Mouse (Mus musculus) ES-Bruce4 (cell line): ENCODE measurements around the gene Gm8765. TPM values are rescaled to one million over a fixed set of nuclear protein-coding genes. Genes with fewer than 3 reads are reported as not detected.
"Not testable (repeated sequence)": the region's sequence is repeated elsewhere in the genome, so short reads cannot be mapped to it uniquely, and the experiment has no call there.

Experiments used
- H3K27ac ChIP-seq: 2 replicates; pipeline ENCODE4 v1.5.1; 2012; ENCODE audit warnings: low read length, inconsistent platforms; ENCODE audit not compliant: insufficient read depth
- H3K27me3 ChIP-seq: 2 replicates; pipeline ENCODE4 v1.6.1; 2012; ENCODE audit warnings: mild to moderate bottlenecking, low read length, inconsistent platforms; ENCODE audit not compliant: control insufficient read depth, poor library complexity, insufficient read depth, severe bottlenecking
- H3K36me3 ChIP-seq: 2 replicates; pipeline ENCODE4 v1.6.1; 2012; ENCODE audit warnings: inconsistent platforms, mild to moderate bottlenecking, low read length, moderate library complexity; ENCODE audit not compliant: control insufficient read depth, poor library complexity, insufficient read depth, severe bottlenecking
- H3K4me1 ChIP-seq: one replicate; pipeline ENCODE4 v1.8.1; 2011; ENCODE audit warnings: low read length; ENCODE audit not compliant: control insufficient read depth, insufficient read depth
- H3K4me3 ChIP-seq: 2 replicates; pipeline ENCODE4 v1.5.1; 2011; ENCODE audit warnings: low read depth, mild to moderate bottlenecking, low read length
- H3K9ac ChIP-seq: 2 replicates; pipeline ENCODE4 v1.6.1; 2012; ENCODE audit warnings: low read depth, mild to moderate bottlenecking, inconsistent platforms; ENCODE audit not compliant: poor library complexity, severe bottlenecking
- H3K9me3 ChIP-seq: replicated peaks from 2 replicates; pipeline ENCODE4 v1.6.1; 2012; ENCODE audit warnings: mild to moderate bottlenecking, low read length, inconsistent platforms; ENCODE audit not compliant: control insufficient read depth, poor library complexity, insufficient read depth, severe bottlenecking
- CTCF ChIP-seq: IDR thresholded peaks from one replicate; pipeline ENCODE4 v1.8.1; 2011; ENCODE audit warnings: low read depth, low read length
- EP300 ChIP-seq: IDR thresholded peaks from 2 replicates; pipeline ENCODE4 v1.6.1; 2011; ENCODE audit warnings: low read depth, low read length; ENCODE audit not compliant: insufficient read depth
- POLR2A ChIP-seq: IDR thresholded peaks from one replicate; pipeline ENCODE4 v1.8.1; 2011; ENCODE audit warnings: low read length; ENCODE audit not compliant: insufficient read depth
- polyA plus RNA-seq: library from polyadenylated mRNA; stranded (reverse); fragments of >200 nt; gene quantifications from 2 replicates; pipeline ENCODE4 v1.2.4, GENCODE M21; 2011; ENCODE audit warnings: low read depth; ENCODE audit not compliant: missing spikeins, insufficient read depth, insufficient read length

Gene Gm8765
- not detected in 2 replicates for polyA plus RNA-seq

GRCm38 (mm10) chr13:50698012-50698411, at the start of gene Gm8765:
Gm8765 (plus strand) TSS chr13:50698312.
- H3K27ac ChIP-seq, H3K36me3 ChIP-seq, H3K9me3 ChIP-seq, H3K9ac ChIP-seq, H3K4me3 ChIP-seq, H3K4me1 ChIP-seq, H3K27me3 ChIP-seq: not testable (repeated sequence)

GRCm38 (mm10) chr13:50648771-50649170, 49.3 kb upstream of the Gm8765 start:
- not testable (repeated sequence) for H3K27me3 ChIP-seq, H3K9me3 ChIP-seq, H3K36me3 ChIP-seq, H3K4me3 ChIP-seq, H3K9ac ChIP-seq, H3K4me1 ChIP-seq, H3K27ac ChIP-seq

DNA sequence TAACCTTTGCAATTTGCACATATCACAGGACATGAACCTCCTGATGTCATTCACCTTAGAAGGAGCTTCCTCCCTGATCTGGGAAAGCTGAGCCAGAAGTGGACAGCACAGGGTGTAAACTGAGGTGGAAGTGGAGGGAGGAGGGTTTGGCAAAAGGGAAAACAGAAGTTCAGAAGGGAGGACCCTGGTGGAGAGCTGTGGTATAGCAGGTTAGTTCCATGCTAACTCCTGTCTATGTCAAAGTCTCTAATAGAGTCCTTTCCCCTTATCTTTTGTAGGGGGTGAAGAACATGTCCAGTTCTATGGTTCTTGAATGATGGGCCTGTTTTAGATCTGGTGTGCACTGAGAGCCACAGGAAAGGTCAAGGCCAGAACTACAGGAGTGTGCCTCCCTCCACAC, 52.2 kb downstream of the Gm8765 start:
- H3K9me3 ChIP-seq, H3K4me1 ChIP-seq: not testable (repeated sequence)

GRCm38 (mm10) chr13:50751732-50752131, 53.6 kb downstream of the Gm8765 start:
- H3K9me3 ChIP-seq = no peaks in the 10 kb centered on the region
- no peak overlapping the region for H3K27ac ChIP-seq
- TF ChIP-seq POLR2A (no peak), EP300 (no peak), CTCF (no peak)
- H3K9ac ChIP-seq = no peak overlapping the region
- H3K4me3 ChIP-seq = no peak overlapping the region
- no peaks in the 10 kb centered on the region for H3K4me1 ChIP-seq
- no peaks in the 10 kb centered on the region for H3K36me3 ChIP-seq
- no peaks in the 10 kb centered on the region for H3K27me3 ChIP-seq

More for the DNA sequence above, 52.2 kb downstream of the Gm8765 start:
- H3K36me3 ChIP-seq, H3K27me3 ChIP-seq, H3K4me3 ChIP-seq, H3K9ac ChIP-seq, H3K27ac ChIP-seq: not testable (repeated sequence)

DNA sequence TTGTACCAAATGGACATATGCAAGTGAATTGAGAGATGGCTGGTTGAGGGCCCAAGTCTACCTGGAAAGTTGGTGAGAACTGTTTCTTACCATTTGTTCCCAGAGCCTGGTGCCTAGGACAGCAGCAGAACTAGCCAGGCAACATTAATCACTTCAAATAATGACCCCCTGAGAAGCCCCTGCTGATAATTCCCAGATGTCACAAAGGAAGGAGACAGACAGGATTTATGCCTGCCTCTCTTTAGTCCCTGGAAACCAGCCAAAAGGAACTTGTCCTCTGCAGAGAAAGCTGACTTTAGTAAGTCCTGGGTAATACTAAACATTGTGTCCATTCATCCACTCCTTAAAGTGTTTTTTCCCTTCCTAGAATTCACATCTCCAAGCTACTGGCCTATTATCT, 54.8 kb downstream of the Gm8765 start:
- not testable (repeated sequence) for H3K9ac ChIP-seq, H3K36me3 ChIP-seq, H3K4me3 ChIP-seq, H3K27me3 ChIP-seq, H3K9me3 ChIP-seq, H3K27ac ChIP-seq, H3K4me1 ChIP-seq

Other genes starting within 250 kb of the Gm8765 start
- gene Nutm2, start 231.0 kb upstream of the Gm8765 start, polyA plus RNA-seq = not detected in 2 replicates
- gene Gm904, start 55.1 kb upstream of the Gm8765 start, polyA plus RNA-seq = not detected in 2 replicates